Mouse (Mus musculus): ENCODE measurements around the gene Tmem274. TPM values are rescaled to one million over a fixed set of nuclear protein-coding genes. Genes with fewer than 3 reads are reported as not detected.

Gene Tmem274
- total RNA-seq, 4 experiments from 2014 or later: not detected

GRCm38 (mm10) chr4:149526330-149526729 is 49.2 kb downstream of the Tmem274 start:
- no peak for DNase-seq

GRCm38 (mm10) chr4:149527621-149528354 is 50.6 kb downstream of the Tmem274 start:
- no peak for DNase-seq

- no peak for DNase-seq
Measured at GRCm38 (mm10) chr4:149529691-149530090, 52.5 kb downstream of the Tmem274 start.

Other genes with a start within 250 kb of the Tmem274 start
- 100 to 1,000 TPM; 136 to 190 (median 174) TPM for gene Kif1b, start 169.7 kb upstream of the Tmem274 start, total RNA-seq (2022)
- gene Ube4b, start 50.6 kb upstream of the Tmem274 start, total RNA-seq (2022): 100 to 1,000 TPM in 1 of 4 experiments, 10 to 100 TPM in 3; 77.8 to 102 (median 91.0) TPM
- 10 to 100 TPM in 1 of 4 experiments, 1 to 10 TPM in 3; 3.0 to 12.9 (median 7.2) TPM for gene Rbp7, start 22.4 kb upstream of the Tmem274 start, total RNA-seq (2022)
- gene Nmnat1, start 7.8 kb downstream of the Tmem274 start, total RNA-seq (2022): 10 to 100 TPM; 14.8 to 19.5 (median 17.8) TPM
- gene Lzic, start 7.9 kb downstream of the Tmem274 start, total RNA-seq (2022): 10 to 100 TPM; 19.9 to 25.1 (median 24.1) TPM
- 10 to 100 TPM; 25.3 to 34.5 (median 29.7) TPM for gene Ctnnbip1, start 40.9 kb downstream of the Tmem274 start, total RNA-seq (2022)
- 100 to 1,000 TPM; 106 to 164 (median 136) TPM for gene Clstn1, start 109.1 kb downstream of the Tmem274 start, total RNA-seq (2022)
- gene Pik3cd, start 225.2 kb downstream of the Tmem274 start, total RNA-seq (2022): 1 to 10 TPM; 4.8 to 9.3 (median 7.0) TPM